Mouse (Mus musculus) ES-E14 (cell line): ENCODE measurements around the gene Arrb1.

Experiments
- CHD2 ChIP-seq: IDR thresholded peaks from 2 replicates; pipeline ENCODE4 v1.6.1; 2014; ENCODE audit warnings: mild to moderate bottlenecking, low read depth, low read length, inconsistent platforms
- ZC3H11A ChIP-seq: IDR thresholded peaks from 2 replicates; pipeline ENCODE4 v1.6.1; 2012; ENCODE audit warnings: low read depth, mild to moderate bottlenecking, inconsistent platforms, low read length, borderline replicate concordance

DNA sequence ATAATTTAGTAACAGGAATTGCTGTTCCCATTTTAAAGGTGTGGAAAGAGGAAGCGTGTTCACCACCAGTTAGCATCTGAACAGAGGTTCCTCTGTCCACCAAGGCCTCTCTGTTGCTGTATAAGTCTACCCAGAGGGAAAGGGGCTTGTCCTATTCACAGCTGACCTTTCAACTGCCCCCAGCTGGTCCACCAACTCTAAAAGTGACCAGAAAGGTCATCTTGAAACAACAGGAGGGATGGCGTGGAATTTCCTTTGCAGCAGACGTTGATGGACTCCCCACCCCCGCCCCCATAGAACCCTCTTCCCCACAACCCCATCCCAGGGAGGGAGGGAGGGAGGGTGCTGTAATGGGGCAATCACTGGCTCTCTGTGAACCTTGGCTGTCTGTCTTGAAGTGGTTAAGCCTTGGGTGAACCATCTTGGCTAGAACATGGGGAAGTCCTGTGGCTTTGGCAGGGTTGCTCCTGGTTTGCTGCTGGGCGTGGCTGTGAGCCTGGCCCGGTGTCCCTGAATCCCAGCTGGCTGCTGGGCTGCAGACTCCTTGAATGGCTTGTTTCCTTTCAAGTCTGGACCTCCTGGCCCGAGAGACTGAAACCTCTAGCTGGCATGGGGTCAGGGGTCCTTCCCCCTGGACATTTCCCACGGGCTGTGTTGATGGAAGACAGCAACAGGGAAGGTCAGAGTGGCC, 4.1 kb downstream of the Arrb1 start:
- TF ChIP-seq ZC3H11A: no peak
- no peak for TF ChIP-seq CHD2
